Mouse (Mus musculus) thymus, adult 2 months (tissue): ENCODE data around the gene Gm11627. TPM values are rescaled to one million over a fixed set of nuclear protein-coding genes. Genes with fewer than 3 reads are reported as not detected.
"Not testable (repeated sequence)": the region's sequence is repeated elsewhere in the genome, so short reads cannot be mapped to it uniquely, and the experiment has no call there.

Source experiments
- DNase-seq: peaks from one replicate; pipeline ENCODE4 v3.0.0; 2021
- H3K27ac ChIP-seq: fragments of 200-500 bp; 2 replicates; pipeline ENCODE4 v1.5.1; 2012; ENCODE audit warnings: low read length, control low read depth; ENCODE audit not compliant: control insufficient read depth, insufficient read depth
- H3K27me3 ChIP-seq: fragments of 200-500 bp; 2 replicates; pipeline ENCODE4 v1.6.1; 2012; ENCODE audit warnings: mild to moderate bottlenecking, low read length, moderate library complexity, mixed read lengths; ENCODE audit not compliant: control insufficient read depth, insufficient read depth
- H3K36me3 ChIP-seq: fragments of 200-500 bp; 2 replicates; pipeline ENCODE4 v1.6.1; 2012; ENCODE audit warnings: mild to moderate bottlenecking, low read length, moderate library complexity; ENCODE audit not compliant: control insufficient read depth, insufficient read depth
- H3K4me1 ChIP-seq: fragments of 200-500 bp; replicated peaks from 2 replicates; pipeline ENCODE4 v1.6.1; 2012; ENCODE audit warnings: low read length; ENCODE audit not compliant: control insufficient read depth, insufficient read depth
- H3K4me3 ChIP-seq: fragments of 200-500 bp; 2 replicates; pipeline ENCODE4 v1.5.1; 2012; ENCODE audit warnings: mild to moderate bottlenecking, low read length, control low read depth, moderate library complexity; ENCODE audit not compliant: control insufficient read depth, insufficient read depth
- CTCF ChIP-seq: fragments of 200-500 bp; IDR thresholded peaks from 2 replicates; pipeline ENCODE4 v1.5.1; 2012; ENCODE audit warnings: mild to moderate bottlenecking, control low read depth, low read length, moderate library complexity, borderline replicate concordance; ENCODE audit not compliant: control insufficient read depth, poor library complexity, insufficient read depth; ENCODE audit errors: extremely low read depth
- POLR2A ChIP-seq: fragments of 200-500 bp; IDR thresholded peaks from 2 replicates; pipeline ENCODE4 v1.6.1; 2012; ENCODE audit warnings: mild to moderate bottlenecking, low read length, control low read depth, moderate library complexity; ENCODE audit not compliant: control insufficient read depth, poor library complexity, insufficient read depth; ENCODE audit errors: extremely low read depth
- WGBS: fragments of 180-500 bp; shearing (Covaris S2); methylation state at CpG from one replicate; pipeline ENCODE4 v1.1.7; 2018; 5-methylcytosine and 5-hydroxymethylcytosine counted together
- polyA plus RNA-seq: library from polyadenylated mRNA; depleted of rRNA; stranded (reverse); fragments of >200 nt; gene quantifications from 2 replicates; pipeline ENCODE4 v1.2.3, GENCODE M21; 2012

Gm11627 gene
- polyA plus RNA-seq, 1 experiment: 0.71 TPM

DNA sequence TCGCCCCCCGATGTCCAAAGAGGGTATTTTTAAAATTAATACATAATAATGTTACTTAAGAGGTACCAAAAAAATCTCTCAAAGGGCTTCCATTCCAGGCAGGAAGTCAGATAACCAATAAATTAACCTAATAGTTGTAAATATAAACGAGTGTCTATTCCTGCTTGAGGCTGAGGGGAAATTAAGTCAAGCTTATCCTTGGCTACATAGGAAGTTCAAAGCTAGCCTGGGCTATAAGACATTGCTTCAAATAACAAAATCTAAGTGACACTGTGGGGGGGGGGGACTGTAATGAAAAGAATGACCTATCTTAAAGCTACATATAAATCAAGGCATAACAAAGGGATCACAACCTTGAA lies 22.6 kb downstream of the Gm11627 start:
- Histone ChIP-seq H3K36me3 (no peaks in the 10 kb centered on the region), H3K27ac (no peak overlapping the region), H3K27me3 (no peaks in the 10 kb centered on the region), H3K4me1 (peaks cover 4% of the 10 kb centered on the region), H3K4me3 (no peak overlapping the region)
- TF ChIP-seq POLR2A: no peak
- WGBS: 13% methylated on average over 3 of the region's 3 CpGs
- DNase-seq: peak; percentile 11

DNA sequence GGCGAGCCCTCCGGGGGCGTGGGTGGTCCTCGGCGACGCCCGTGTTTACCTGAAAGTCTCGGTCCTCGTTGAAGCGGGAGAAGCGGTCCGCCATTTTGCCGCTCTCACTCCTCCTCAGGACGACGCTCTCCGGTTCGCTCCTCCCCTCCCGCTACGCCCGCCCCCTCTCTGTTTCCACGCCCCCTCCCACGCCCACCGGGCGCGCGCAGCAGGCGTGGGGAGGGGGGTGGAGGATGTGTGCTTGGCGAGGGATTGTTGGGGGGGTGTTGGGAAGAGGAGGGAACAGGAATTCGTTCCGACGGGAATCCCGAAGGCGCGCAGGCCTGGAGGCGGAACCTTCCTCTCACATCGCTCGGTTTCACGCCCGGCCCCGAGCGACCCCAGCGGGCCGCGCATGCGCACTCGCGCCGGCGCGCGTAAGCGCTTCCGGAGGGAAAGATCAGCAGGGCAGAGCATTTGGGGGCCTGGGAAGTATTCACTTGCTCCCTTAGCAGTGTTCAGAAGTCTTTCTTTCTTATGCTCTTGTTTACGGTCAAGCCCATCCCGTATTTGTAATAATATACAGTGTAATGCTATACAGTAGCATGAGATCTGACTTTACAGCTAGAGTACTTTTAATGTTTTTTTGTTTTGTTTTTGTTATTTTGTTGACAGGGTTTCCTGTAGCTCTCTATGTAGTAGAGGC lies 23.1 kb downstream of the Gm11627 start, which contains the start of gene Gpatch8:
TSS of gene Gpatch8 (minus strand) at position 362 of the 685 bp plus-strand sequence.
- Histone ChIP-seq H3K4me1 (peaks cover 4% of the 10 kb centered on the region), H3K36me3 (no peaks in the 10 kb centered on the region), H3K4me3 (peak within 1 kb of the TSS; percentile 87), H3K27me3 (no peaks in the 10 kb centered on the region), H3K27ac (peak within 1 kb of the TSS; percentile 52; the same call in 1 of the 2 replicates)
- WGBS: under 1% methylated on average over 50 of the region's 55 CpGs
- peak; percentile 69 for TF ChIP-seq POLR2A
- TF ChIP-seq CTCF: peak; percentile 49; the same call in 1 of the 2 replicates
- peak; percentile 86 for DNase-seq

DNA sequence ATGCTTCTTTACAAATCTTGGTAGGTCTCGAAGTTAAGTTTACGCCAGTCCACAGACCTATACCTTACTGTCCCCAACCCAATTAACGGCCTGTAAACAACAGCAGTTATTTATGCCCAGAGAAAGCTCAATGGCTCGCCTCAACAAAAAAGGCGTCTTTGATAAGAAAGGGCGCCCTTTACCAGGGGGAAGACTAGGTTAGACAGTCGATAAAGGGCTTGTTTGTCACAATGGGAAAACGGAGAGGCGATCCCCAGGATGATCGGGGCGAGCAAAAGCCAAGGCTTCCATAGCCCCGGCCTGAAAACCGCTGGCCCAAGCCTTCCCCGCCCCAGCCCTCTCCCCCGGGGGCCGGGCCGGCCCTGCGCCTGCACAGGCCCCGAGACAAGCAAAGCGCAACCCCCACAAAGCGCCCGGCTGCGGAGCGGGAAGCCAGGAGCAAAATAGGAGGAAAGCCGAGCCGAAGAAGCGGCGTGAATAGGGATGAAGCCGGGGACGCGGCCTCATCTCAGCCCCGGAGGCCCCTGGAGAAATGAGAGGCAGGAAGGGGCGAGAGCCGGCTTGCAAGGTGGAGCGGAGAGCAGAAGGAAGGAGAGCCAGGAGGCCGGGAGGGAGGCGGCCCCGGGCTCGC lies 23.7 kb downstream of the Gm11627 start:
- peak overlapping the region; percentile 87 for H3K4me3 ChIP-seq
- peaks cover 4% of the 10 kb centered on the region for H3K4me1 ChIP-seq
- TF ChIP-seq CTCF (no peak), POLR2A (no peak)
- DNase-seq: no peak
- H3K36me3 ChIP-seq: no peaks in the 10 kb centered on the region
- under 1% methylated on average over 39 of the region's 39 CpGs for WGBS
- no peak overlapping the region for H3K27ac ChIP-seq
- H3K27me3 ChIP-seq: no peaks in the 10 kb centered on the region

- WGBS: 97% methylated on average over 3 of the region's 3 CpGs
- H3K27ac ChIP-seq: no peak overlapping the region
- TF ChIP-seq POLR2A (no peak), CTCF (no peak)
- H3K27me3 ChIP-seq: no peaks in the 10 kb centered on the region
- DNase-seq: no peak
- peaks cover 4% of the 10 kb centered on the region for H3K4me1 ChIP-seq
- H3K4me3 ChIP-seq: no peak overlapping the region
- no peaks in the 10 kb centered on the region for H3K36me3 ChIP-seq
Measured at GRCm38 (mm10) chr11:102552051-102552450, 27.2 kb downstream of the Gm11627 start.

DNA sequence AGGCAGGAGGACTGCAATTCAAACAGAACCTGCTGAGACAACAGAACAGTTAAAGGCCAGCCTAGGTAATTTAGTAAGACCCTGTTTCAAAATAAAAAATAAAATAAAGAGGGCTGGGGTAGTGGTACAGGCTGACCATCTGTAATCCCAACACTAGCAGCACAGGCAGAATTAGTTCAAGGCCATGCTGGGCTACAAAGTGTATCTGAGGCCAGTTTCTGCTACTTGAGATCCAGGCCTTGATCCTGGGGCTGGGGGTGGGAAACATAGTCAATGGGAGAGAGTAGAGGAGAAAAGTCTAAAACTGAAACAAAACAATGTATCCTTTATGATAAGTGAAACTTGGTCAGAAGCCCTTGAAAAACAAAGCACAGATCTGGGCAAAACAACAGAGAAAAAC lies 28.1 kb downstream of the Gm11627 start:
- H3K4me3 ChIP-seq: no peak overlapping the region
- TF ChIP-seq POLR2A (no peak), CTCF (no peak)
- H3K27ac ChIP-seq: no peak overlapping the region
- peaks cover 4% of the 10 kb centered on the region for H3K4me1 ChIP-seq
- DNase-seq: no peak
- no peaks in the 10 kb centered on the region for H3K27me3 ChIP-seq
- no peaks in the 10 kb centered on the region for H3K36me3 ChIP-seq

- no peak overlapping the region for H3K4me3 ChIP-seq
- no peak for DNase-seq
- H3K27ac ChIP-seq: no peak overlapping the region
- H3K27me3 ChIP-seq: no peaks in the 10 kb centered on the region
- TF ChIP-seq CTCF (no peak), POLR2A (no peak)
- H3K36me3 ChIP-seq: no peaks in the 10 kb centered on the region; the same call in 1 of the 2 replicates
- 94% methylated on average over 5 of the region's 5 CpGs for WGBS
- H3K4me1 ChIP-seq: no peaks in the 10 kb centered on the region
Measured at GRCm38 (mm10) chr11:102541471-102541870, 37.8 kb downstream of the Gm11627 start.

- H3K4me3 ChIP-seq, H3K27me3 ChIP-seq, DNase-seq, H3K36me3 ChIP-seq, H3K27ac ChIP-seq, H3K4me1 ChIP-seq: not testable (repeated sequence)
Measured at GRCm38 (mm10) chr11:102540286-102540685, 39.0 kb downstream of the Gm11627 start.
